Mouse (Mus musculus) spleen, postnatal 36 days (tissue): ENCODE measurements at regions not wholly inside any gene's neighbourhood (a gene's known extent, or its start where the extent isn't known, plus 50 kb on each side); places are given as distances from the start of the nearest gene placed in this dataset.

Experiments
- DNase-seq, 2 experiments: peaks; one replicate each; pipeline ENCODE4 v3.0.0; 2022; ENCODE audit warnings: low spot score in 2 of 2, mixed read lengths in 1 of 2

DNA sequence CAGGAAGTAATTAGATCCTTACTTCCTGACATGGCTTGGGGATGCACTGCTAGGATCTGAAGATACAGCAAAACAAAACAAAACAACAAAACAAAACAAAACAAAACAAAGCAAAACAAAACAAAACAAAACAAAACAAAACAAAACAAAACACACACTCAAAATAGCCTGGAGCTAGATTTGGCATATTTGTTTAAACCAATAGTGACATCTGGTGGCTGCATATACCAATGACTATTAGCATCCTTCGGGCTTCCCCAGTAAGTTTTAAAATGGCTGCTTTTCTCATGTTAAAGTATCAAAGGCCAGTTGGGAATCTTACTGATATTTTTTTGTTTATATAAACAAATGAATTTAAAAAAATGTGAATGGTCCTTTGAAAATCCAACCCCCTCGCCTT lies 52.9 kb upstream of the Ica1 start:
- DNase-seq: no peak

DNA sequence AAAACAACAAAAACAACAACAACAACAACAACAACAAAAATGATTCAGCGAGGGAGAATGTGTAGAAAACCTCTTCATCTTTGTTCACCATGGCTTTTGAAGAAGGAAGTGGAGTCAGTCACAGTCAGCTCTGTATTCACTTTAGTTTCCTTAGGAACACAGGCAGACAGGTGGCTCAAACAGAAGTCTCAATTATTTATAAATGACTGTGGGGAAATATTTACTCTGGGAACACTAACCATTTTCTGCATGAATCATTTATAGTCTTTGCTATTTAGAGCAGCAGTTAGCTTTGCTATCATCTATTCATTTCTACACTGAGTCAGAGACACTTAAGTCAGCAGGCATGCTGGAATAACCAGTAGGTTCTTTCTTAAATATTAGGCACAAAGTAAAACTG lies 54.6 kb upstream of the Ica1 start:
- no peak for DNase-seq

DNA sequence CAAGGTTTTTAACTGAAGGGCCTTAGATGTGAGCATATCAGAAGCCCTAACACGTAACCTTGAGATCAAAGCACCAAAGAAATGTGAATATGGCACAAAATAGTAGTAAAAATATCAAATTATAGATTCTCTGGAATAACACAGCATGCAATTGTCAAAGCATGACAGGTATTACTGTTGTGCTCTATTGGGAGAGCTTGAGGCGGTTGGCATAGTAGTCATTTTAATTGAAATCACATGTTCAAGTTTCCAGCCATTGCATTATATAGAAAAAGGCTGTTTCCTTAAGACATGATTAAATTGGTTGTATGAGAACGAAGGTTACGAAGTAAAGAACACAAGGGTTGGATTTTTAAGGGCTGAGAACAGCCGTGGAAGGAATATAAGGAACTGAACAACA lies 75.4 kb upstream of the Ica1 start:
- DNase-seq: no peak

DNA sequence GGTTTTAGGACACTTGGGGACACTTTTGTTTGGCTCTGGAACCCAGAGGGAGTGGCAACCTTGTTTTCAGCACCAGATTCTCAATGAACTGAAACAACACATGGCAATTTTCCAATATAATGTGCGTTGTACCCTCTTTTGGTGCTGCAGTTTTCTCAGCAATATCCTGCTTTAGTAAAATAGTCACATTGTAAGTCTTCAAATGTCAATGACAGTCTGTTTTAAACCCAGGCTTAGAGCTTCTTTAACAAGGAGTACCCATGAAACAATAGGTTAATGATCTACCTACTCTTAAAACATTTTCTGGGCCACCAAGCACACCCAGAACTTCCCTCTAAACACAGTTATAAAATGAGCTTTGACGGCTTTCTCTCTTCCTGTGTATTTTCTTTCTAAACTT lies 82.3 kb upstream of the Ica1 start:
- no peak for DNase-seq

DNA sequence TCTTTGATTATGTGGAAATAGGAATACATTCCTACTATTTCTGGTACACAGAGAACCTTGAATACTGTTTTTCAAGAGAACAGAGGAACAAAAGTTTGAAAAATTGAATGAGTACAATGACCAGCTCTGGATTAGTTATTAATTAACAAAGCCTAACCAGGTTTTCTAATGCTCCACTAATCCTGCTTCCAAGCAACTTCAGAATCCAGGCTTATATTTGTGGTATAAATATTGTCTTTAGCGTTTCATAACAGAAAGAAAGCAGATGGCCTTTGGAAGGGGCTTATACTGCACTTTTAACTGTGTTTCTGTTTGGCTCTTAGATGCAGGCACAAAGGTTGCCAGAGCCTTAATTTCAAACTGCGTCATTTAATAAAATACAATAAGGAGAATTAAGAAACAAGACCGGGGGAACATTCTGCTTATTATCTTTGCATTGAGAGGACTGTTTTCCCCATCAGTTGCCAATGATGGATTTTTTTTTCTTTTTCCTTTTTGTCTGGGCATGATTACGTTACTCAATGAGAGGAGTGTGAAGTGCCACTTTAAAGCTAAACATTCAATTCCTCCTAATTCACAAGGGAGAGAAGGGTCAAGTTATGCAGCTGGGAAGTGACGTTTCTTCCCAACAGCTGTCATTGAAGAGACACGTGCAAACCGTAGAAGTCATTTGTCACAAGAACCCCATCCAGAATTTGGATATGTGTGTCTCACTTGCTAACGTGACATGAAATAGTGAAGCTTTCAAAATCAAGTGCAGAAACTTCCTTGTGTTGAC lies 84.2 kb upstream of the Nxph1 start:
- DNase-seq: no peak

DNA sequence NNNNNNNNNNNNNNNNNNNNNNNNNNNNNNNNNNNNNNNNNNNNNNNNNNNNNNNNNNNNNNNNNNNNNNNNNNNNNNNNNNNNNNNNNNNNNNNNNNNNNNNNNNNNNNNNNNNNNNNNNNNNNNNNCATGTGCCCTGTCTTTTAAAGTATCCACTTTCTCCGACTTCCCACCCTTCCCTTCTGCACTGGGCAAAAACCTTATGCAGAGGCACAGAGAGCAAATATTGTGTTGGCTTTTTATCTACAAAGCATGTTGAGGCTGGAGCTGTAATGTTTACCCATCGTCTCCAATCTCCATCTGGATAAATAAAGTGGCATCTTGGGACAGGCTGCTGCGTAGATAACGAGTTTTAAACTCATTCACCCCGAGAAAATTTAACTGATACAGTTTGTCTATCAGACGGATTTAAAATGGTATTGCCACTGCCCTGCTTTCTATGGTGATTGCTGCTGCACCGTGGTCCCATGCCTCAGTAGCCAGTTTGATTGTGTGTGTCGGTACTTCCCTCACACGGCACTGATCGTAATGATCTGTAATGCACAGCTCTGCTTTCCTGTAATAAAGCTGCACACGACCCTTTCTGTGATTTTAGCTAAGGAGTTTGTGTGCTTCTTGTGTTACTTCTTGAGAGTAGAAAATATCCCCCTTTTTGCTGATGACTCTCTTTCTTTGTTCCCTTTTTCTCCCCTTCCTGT lies 70.7 kb upstream of the Nxph1 start:
- DNase-seq: no peak

DNA sequence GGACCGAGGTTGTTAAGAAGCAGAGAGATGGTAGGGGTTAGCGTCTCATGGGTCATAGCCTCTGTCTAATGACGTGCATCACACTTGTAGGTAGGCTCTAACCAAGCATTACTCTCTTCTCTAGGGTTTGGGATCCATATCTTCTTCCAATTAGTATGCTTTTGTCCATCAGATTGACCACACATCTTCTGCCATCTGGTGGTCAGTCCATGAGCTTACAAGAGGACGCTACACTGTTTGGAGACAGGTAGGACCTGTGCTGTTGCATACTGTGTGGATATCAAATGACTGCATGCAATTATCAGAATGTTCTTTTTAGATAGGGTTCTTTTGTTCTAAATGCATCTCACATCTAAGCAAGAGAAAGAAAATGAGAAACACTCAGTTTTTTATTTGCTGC lies 54.6 kb upstream of the Nxph1 start:
- DNase-seq: no peak

DNA sequence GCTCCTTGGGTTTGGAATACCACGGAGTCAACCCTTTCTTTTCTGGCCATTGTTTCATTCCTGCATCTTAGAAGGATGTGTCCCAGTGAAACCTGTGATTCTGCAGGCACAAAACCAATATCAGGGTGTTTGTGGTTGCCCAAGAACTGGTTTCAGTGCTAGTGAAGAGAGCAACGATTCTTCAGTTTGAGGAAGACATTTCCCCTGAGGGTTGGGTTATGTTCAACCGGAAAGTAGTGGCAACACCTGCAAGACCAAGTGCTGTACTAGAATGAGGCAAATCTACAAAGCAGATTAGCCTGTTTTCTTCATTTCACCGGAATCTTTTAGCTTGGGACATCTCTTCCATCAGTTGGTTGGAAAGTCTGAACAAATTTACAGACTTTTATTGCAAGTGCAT lies 52.1 kb upstream of the Nxph1 start:
- DNase-seq: peak; percentile 39 to 41

DNA sequence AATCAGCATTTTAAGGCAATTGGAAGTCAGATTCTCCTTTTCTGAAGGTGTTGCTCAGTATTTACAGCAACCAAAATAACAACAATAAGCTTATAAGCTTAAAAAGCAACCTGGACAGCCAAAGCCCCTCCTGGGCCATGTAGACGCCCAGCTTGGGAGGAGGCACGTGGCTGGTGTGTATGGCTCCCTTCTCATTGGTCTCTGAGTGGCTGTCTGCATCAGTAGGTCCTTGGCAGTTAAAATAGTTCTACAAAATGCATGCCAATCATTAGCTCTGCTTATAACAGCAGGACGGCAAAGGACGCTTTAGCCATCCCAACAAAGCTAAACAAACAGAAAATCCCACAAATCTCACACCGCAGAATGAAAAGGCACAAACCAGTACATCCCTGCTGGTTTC lies 51.4 kb upstream of the Nxph1 start:
- no peak for DNase-seq

DNA sequence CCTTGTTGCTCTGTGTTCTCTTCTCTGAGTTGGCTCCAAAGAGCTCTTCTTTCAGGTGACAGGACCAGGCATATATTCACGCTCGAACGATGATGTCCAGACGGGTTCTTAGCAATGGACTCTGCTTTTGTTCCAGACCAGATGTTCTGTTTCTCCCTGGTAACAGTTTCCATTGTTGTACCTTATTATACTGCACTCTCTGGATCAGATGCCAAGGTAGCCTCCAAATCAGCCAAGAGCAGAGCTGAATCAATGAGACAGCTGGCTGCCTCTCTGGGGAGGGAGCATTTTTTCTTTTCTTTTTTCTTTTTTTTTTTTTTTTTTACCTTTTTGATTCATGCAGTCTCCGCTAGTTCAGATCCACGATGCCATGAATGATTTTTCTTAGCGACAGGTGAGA lies 50.9 kb upstream of the Nxph1 start:
- no peak for DNase-seq

DNA sequence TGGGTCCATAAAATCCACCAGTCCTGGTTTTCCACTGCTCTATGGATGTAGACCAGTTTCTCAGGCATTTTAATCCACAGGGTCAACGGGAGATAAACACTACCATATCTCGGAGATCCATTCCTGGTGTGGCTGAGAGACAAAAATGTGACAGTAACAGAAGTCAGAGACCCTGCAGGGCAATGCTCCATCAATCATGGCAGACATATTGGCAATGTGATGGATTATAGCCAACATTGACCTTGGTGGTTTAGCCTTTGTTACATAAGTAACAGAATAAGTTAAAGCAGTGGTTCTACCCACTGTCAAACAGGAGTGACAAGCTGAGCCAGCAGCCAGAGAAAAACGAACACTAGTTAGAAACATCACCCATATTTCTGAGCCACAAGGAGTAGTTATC lies 50.0 kb upstream of the Nxph1 start:
- no peak for DNase-seq
